Mouse (Mus musculus) bone marrow, adult 2 months (tissue): ENCODE results near the gene 9230113P08Rik. TPM values are rescaled to one million over a fixed set of nuclear protein-coding genes. Genes with fewer than 3 reads are reported as not detected.
"Not testable (repeated sequence)": the region's sequence is repeated elsewhere in the genome, so short reads cannot be mapped to it uniquely, and the experiment has no call there.

Experiments
- H3K27ac ChIP-seq: fragments of 200-500 bp; 2 replicates; pipeline ENCODE4 v1.5.1; 2012; ENCODE audit warnings: low read depth, mild to moderate bottlenecking, control low read depth, inconsistent platforms, low read length; ENCODE audit not compliant: control insufficient read depth, poor library complexity, insufficient read depth
- H3K4me1 ChIP-seq: fragments of 200-500 bp; 2 replicates; pipeline ENCODE4 v1.6.1; 2011; ENCODE audit warnings: low read length; ENCODE audit not compliant: control insufficient read depth, insufficient read depth
- H3K4me3 ChIP-seq: fragments of 200-500 bp; replicated peaks from 2 replicates; pipeline ENCODE3; 2011; ENCODE audit warnings: mild to moderate bottlenecking, low read depth, low read length, control low read depth; ENCODE audit not compliant: control insufficient read depth
- CTCF ChIP-seq: fragments of 200-500 bp; IDR thresholded peaks from 2 replicates; pipeline ENCODE4 v1.5.1; 2011; ENCODE audit warnings: low read length, control low read depth; ENCODE audit not compliant: control insufficient read depth, insufficient read depth
- POLR2A ChIP-seq: fragments of 200-500 bp; IDR thresholded peaks from 2 replicates; pipeline ENCODE4 v1.6.1; 2011; ENCODE audit warnings: low read depth, mild to moderate bottlenecking, control low read depth, low read length, borderline replicate concordance; ENCODE audit not compliant: control insufficient read depth
- WGBS: fragments of 180-500 bp; shearing (Covaris S2); methylation state at CpG from one replicate; pipeline ENCODE4 v1.1.7; 2018; 5-methylcytosine and 5-hydroxymethylcytosine counted together
- polyA plus RNA-seq: library from polyadenylated mRNA; stranded (reverse); fragments of >200 nt; gene quantifications from 2 replicates; pipeline ENCODE4 v1.2.4, GENCODE M21; 2011; ENCODE audit warnings: low replicate concordance; ENCODE audit not compliant: missing spikeins, insufficient read depth, insufficient read length

Gene 9230113P08Rik
- not detected in 2 replicates for polyA plus RNA-seq

DNA sequence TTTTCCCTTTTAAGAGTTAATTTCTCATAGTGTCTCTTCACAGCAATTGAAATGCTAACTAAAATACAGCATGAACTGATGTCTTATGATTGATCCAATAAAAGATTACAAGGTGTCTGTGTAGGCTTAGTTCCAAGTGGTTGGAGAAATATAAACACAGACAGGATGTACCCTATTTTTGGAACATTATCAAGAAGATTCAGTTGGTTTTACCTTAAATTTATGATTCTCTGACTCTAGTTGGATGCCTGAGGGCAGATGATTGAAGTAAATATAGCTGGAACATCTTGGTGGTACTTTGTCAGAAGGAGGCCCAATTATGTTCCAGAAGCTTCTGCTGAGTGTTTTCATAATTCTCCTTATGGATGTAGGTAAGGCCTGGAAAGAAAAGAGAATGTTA lies at the start of gene 9230113P08Rik:
9230113P08Rik (plus strand) TSS at position 301 of the 400 bp plus-strand sequence.
- H3K4me1 ChIP-seq, H3K4me3 ChIP-seq, H3K27ac ChIP-seq: not testable (repeated sequence)

DNA sequence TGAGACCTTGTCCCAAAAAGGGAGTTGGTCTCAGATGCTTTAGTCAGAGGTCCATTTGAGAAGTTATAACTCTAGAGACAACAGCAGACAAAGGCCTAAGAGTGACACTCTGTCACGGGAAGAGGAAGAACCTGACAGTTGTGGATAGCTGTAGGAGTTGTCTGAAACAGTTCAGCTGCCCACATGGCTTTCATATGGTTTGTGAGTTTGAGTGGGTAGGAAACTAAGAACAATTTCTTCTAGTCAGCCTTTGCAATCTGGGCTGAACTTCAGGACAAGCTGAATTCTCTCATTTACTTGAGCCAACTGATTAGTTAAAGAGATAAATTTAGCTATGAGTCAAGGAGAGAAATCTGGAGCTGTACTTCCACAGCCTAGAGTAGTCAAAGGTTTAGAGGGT lies 15.1 kb upstream of the 9230113P08Rik start:
- H3K4me1 ChIP-seq, H3K27ac ChIP-seq, H3K4me3 ChIP-seq: not testable (repeated sequence)
- 49% methylated on average over 1 of the region's 1 CpGs for WGBS

DNA sequence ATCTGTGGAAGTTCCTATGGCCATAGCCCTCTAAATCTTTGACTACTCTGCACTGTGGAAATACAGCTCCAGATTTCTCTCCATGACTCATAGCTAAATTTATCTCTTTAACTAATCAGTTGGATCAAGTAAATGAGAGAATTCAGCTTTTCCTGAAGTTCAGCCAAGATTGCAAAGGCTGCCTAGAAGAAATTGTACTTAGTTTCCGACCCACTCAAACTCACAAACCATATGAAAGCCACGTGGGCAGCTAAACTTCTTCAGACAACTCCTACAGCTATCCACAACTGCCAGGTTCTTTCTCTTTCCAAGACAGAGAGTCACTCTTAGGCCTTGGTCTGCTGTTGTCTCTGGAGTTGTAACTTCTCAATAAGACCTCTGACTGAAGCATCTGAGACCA lies 3.7 kb upstream of the 9230113P08Rik start:
- no peak overlapping the region for H3K4me3 ChIP-seq
- no peak for TF ChIP-seq POLR2A
- no peak for TF ChIP-seq CTCF
- no peak overlapping the region for H3K27ac ChIP-seq
- 65% methylated on average over 2 of the region's 2 CpGs for WGBS
- H3K4me1 ChIP-seq = no peaks in the 10 kb centered on the region

DNA sequence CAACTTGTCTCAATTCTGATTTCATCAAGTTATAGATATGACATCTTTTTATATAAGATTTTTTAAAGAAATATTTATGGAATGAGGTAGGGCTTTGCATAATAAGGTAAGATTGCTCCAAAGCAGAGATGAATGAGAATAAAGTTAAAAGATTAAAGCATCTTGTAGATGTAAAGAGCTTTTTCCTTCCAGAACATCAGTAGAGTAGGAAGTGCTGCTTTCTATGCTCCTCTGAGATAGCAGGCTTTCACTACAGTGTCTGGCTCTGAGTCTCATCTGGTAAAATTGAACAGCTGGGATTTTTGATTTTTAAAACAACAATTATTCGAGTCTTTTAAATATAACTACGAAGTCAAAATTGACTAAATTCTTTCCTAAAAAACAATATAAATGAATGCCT lies 22.6 kb downstream of the 9230113P08Rik start:
- Histone ChIP-seq H3K4me1 (no peaks in the 10 kb centered on the region), H3K4me3 (no peak overlapping the region), H3K27ac (no peak overlapping the region)
- WGBS = 74% methylated on average over 2 of the region's 2 CpGs
- no peak for TF ChIP-seq CTCF
- TF ChIP-seq POLR2A = no peak

Other genes with a start within 250 kb of the 9230113P08Rik start
- not detected in 2 replicates for gene Pate1, start 221.0 kb upstream of the 9230113P08Rik start, polyA plus RNA-seq
- not detected in 2 replicates for gene Gm17677, start 167.4 kb upstream of the 9230113P08Rik start, polyA plus RNA-seq
- not detected in 2 replicates for gene Gm17727, start 130.3 kb upstream of the 9230113P08Rik start, polyA plus RNA-seq
- not detected in 2 replicates for gene Gm27235, start 118.3 kb upstream of the 9230113P08Rik start, polyA plus RNA-seq
- gene D730048I06Rik, start 118.3 kb upstream of the 9230113P08Rik start, polyA plus RNA-seq = not detected in 2 replicates
- not detected in 2 replicates for gene 9230110F15Rik, start 64.3 kb upstream of the 9230113P08Rik start, polyA plus RNA-seq
- not detected in 2 replicates for gene Gm5916, start 220.4 kb downstream of the 9230113P08Rik start, polyA plus RNA-seq